Mouse (Mus musculus): Measurements from ENCODE around the gene Acvr1.
A peak's percentile ranks its signal among the peaks of the same experiment; 100 is the strongest.

The Acvr1 gene

GRCm38 (mm10) chr2:58469816-58470215, 97.1 kb downstream of the Acvr1 start, which contains the start of gene Gm17409:
Gm17409 (plus strand) TSS chr2:58470116.
- DNase-seq = no peak

GRCm38 (mm10) chr2:58458820-58459371, 108.1 kb downstream of the Acvr1 start:
- peak; percentile 50 for DNase-seq

DNA sequence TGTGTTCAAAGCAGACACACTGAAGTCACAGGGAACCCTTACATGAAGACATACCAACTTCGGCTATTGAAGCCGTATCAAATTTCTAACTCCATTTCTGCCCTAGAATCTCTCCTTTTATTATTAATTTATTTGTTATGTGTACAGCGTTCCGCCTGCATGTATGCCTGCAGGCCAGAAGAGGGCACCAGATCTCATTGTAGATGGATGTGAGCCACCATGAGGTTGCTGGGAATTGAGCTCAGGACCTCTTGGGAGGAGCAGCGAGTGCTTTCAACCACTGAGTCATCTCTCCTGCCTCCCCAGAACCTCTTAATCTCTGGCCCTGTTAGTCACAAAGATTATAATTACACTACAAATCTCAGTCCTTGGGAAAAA, 109.5 kb downstream of the Acvr1 start:
- DNase-seq = no peak

DNA sequence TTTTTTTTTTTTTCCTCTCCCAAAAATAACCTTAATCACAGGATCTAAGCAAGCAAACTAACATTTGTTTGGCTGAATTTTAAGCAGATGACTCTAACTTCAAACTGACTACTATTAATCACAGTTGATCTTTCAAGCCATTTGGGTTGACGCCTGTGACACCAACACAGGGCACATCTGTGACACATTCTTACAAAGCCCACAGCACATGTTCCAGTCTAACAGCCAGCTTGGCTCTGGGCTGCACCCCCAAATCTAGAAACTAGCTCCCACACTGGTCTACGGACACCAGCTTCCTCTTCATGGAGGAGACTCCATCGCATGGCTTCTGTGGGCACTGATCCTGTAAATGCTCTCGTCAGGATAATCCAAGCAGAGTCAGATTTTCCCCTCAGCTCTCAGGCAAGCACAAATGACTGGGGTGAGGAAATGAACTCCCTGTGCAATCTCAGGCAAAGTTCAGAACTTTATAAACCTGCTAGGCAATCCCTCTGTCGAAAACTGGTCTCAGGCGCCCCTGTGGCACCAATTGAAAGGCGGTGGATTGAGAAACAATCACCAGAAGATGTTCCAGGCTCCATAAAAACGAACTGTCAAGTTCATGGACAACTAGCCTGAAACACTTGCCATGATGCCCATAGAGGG, 110.0 kb downstream of the Acvr1 start:
- no peak for DNase-seq

GRCm38 (mm10) chr2:58454095-58454865, 112.7 kb downstream of the Acvr1 start:
- no peak for DNase-seq

GRCm38 (mm10) chr2:58447001-58447400, 120.0 kb downstream of the Acvr1 start:
- no peak for DNase-seq

- DNase-seq = no peak
Observed at GRCm38 (mm10) chr2:58443163-58443562, 123.8 kb downstream of the Acvr1 start.

- DNase-seq = no peak
Observed at GRCm38 (mm10) chr2:58436911-58437310, 130.0 kb downstream of the Acvr1 start.

DNA sequence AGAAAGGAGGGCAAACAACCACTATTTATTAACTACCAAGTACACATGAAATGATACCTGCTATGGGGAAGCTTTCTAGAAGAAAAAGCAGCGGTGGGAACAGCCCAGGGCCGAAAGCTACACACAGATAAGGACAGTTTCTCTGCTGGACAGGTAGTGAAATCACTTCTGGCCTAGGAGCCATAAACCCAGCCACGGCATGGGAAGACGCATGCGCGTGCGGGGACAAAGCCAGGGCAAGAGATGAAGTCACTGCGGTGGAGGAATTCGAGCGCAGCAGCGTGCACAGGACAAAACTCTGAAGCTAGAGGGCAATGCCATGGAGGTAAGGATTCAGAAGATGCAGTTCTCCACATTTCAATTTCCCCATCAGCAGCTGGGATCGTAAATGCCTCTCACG, 131.4 kb downstream of the Acvr1 start:
- DNase-seq = no peak

DNA sequence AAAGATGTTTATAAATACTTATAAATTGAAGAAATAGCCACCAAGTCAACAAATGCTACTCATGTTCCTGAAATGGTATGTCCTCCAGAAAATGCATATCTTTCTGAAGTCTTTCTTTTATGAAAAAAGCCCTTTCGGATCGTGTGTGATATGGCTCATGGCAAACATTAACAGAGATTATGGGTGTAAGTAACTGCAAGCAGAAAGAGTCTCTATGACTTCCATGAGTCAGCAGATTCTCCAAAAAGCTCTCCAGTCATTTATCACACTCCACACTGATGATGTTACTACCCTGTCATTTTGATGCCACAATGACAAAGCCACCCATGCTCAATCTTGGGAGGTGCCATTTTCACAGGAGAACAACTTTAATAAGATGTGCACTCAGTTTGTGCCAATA, 132.5 kb downstream of the Acvr1 start:
- DNase-seq = no peak

DNA sequence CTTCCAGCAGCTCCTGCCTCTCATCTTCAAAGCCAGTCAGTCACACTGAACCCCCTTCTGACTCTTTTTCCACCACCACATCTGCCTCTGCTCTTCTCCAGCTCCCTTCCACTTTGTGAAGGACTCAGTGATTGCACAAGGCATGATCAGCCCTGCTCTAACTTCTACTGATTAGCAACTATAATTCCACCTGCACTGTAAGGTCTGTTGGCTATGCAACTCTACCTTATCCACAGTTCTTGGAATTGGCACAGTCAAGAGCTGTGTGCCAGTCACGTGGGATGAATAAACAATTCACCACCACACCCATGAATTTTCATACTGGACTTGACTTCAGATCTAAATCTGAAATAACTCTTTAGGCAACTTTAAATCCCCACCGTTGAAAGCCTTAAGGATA, 133.6 kb downstream of the Acvr1 start:
- no peak for DNase-seq

- no peak for DNase-seq
Observed at GRCm38 (mm10) chr2:58432211-58432610, 134.7 kb downstream of the Acvr1 start.

GRCm38 (mm10) chr2:58425436-58426004, 141.4 kb downstream of the Acvr1 start:
- DNase-seq = no peak

DNA sequence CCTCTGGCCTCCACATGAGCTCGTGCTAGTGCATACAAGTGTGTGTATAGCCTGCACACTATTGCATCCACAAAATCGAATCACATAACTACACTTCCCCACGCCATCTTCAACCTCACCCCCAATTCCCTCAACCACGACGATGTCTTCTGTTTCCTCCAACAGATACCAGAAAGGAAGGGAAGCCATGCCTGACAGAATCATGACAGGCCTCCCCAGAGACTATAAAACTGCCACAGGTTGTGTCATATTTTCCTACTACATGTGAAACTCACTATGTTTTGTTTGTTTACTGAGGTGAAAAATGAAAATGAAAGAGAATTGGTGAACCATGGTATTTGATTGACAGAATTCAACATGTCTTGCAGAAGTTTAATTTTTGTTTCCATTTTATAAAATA, 143.6 kb downstream of the Acvr1 start:
- DNase-seq = peak; percentile 48 to 61

- DNase-seq = no peak
Observed at GRCm38 (mm10) chr2:58419571-58419970, 147.4 kb downstream of the Acvr1 start.

- no peak for DNase-seq
Observed at GRCm38 (mm10) chr2:58418109-58418508, 148.8 kb downstream of the Acvr1 start.

DNA sequence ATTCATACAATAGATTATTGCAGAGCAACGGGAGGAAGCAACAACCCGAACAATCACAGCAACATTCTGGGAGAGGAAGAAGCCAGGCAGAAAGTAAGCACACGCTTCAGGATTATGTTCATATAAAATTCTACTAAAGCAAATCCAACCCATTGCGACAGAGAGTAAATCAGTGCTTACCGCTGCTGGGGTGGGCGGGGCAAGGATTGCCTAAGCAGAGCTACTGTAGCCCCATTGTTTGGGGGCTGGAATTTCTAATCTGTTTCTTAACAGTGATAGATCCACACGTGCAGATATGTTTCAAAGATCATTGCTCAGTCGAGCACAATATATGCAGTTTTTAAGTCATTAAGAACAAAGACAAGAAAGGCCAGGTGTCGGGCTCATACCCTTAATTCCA, 149.3 kb downstream of the Acvr1 start:
- DNase-seq = no peak

DNA sequence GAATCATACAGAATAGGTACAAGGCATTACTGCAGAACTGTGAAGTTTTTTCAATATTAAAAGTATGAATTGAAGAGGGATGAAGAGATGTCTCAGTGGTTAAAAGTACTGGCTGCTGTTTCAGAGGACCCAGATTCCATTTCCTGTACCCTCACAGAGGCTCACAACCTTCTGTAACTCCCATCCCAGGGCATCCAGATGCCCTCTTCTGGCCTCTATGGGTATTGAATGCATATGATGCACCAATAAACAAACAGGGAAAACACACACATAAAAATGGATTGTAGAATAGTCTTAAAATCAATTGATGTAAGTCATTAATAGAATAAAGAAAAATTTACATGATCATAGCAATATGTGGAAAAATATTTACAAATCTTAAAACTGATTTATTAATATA, 151.9 kb downstream of the Acvr1 start:
- DNase-seq = peak; percentile 13 to 26

DNA sequence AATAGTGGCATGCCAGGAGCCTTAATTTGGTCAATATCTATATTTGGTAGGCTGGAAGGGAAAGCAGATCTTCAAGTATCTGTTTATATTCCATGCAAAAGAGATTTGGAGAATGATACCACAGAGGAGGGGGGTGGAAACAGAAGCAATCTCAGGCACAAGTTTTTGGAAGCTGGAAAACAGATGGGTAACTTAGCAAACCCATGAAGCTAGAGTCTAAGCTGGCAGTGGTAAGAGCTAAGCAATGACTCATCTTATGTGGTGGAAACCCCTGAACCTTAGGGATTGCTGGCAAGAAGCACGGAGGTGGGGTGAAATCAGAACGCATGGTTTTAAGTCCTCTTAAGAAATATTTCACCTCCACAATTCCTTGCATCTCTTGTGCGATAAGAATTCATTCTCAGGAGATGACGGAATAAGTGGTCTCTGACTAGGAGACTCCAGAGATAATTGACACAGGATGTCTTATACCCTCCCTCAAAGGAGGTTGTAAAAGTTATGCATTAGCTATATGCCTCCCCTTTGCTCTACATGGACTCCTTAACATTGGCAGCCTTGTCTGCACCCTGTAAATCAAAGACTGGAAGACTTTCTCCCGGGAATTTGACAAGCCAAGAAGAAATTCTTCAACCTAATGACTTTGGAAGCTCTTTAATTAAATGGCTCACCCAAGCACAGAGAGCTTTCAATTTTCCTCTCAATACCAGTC, 157.9 kb downstream of the Acvr1 start:
- DNase-seq = no peak

DNA sequence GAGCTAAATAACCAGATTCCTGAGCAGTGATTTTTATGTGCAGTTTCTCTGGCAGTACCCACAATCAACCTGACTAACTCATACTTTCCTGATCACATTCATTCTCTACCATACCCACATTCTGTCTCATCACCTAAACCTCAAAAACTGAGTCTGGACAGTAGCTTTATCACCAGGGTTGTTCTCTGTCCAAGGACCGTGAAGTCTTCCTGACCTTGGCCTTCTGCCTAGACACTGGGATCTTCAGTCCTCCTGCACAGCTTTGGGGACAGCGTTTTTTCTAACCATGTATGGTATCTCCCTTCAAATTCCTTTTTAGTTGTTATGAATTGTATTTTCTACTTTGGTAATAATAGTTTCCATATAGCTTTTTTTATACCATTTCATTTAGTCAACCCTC, 163.5 kb downstream of the Acvr1 start:
- no peak for DNase-seq

- no peak for DNase-seq
Observed at GRCm38 (mm10) chr2:58388601-58389000, 178.4 kb downstream of the Acvr1 start.

DNA sequence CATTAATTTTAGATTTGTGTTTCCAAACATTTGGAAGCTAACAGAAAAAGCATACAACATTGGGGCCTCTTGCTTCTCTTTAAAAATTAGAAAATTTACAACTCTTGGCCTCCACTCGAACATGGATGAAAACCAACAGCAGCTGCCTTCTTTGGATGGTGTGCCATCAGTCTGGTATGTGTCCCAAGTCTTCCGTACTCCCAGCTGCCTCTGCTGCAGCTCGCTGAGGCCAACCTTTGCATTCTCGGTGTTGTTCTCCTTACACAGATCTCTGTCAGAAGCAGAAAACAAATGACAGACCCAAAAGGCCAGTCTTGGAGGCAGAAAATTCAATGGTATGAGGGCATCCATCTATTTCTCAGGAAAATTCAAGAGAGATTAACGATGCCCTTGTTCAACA, 186.9 kb downstream of the Acvr1 start:
- DNase-seq = no peak

DNA sequence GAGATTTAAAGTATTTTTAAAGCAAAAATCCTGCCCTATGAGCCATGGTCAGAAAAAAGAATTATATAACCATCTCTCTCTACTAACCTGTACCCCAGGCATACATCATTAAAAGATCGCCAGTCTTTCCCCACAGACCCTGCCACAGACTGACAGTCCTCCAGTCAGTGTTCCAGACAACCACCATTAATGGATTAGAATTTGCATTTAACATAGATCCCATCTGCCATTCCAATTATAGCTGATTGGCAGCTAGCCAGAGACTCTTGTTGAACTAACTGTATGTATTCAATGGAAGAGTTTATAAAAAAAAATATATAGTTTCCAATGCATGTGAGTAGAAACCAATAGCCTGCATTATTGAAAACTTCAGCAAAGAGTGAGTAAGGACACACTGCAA, 187.5 kb downstream of the Acvr1 start:
- no peak for DNase-seq
